Mouse (Mus musculus) myocyte (in vitro differentiated cells): ENCODE measurements at regions not wholly inside any gene's neighbourhood (a gene's known extent, or its start where the extent isn't known, plus 50 kb on each side); places are given as distances from the start of the nearest gene placed in this dataset.

Experiments used
- H3K27me3 ChIP-seq: one replicate; pipeline ENCODE4 v1.6.1; 2011; ENCODE audit not compliant: control insufficient read depth, insufficient read depth, insufficient read length
- H3K36me3 ChIP-seq: one replicate; pipeline ENCODE4 v1.6.1; 2011; ENCODE audit not compliant: control insufficient read depth, insufficient read depth
- H3K4me2 ChIP-seq: one replicate; pipeline ENCODE4 v1.6.1; 2011; ENCODE audit warnings: low read depth, control low read depth
- H3K4me3 ChIP-seq: one replicate; pipeline ENCODE4 v1.5.1; 2011; ENCODE audit warnings: mild to moderate bottlenecking, control low read depth, moderate library complexity
- H3K79me2 ChIP-seq: one replicate; pipeline ENCODE4 v1.6.1; 2011; ENCODE audit not compliant: control insufficient read depth, insufficient read depth
- H3ac ChIP-seq: one replicate; pipeline ENCODE4 v1.6.1; 2011; ENCODE audit not compliant: control insufficient read depth, insufficient read length
- CEBPB ChIP-seq: IDR thresholded peaks from 2 replicates; pipeline ENCODE4 v1.6.1; 2011; ENCODE audit warnings: mild to moderate bottlenecking, moderate library complexity; ENCODE audit not compliant: poor library complexity, insufficient read depth, severe bottlenecking
- E2F4 ChIP-seq: IDR thresholded peaks from one replicate; pipeline ENCODE4 v1.6.1; 2011; ENCODE audit warnings: mild to moderate bottlenecking, control low read depth, moderate library complexity; ENCODE audit not compliant: insufficient read depth
- MAX ChIP-seq: IDR thresholded peaks from one replicate; pipeline ENCODE4 v1.6.1; 2011; ENCODE audit warnings: low read depth, mild to moderate bottlenecking, control low read depth
- MYOD1 ChIP-seq, 3 experiments: IDR thresholded peaks; one replicate each; pipeline ENCODE4 v1.6.1; 2011; ENCODE audit warnings: control low read depth in 2 of 3, low read depth in 2 of 3, mild to moderate bottlenecking in 2 of 3, moderate library complexity in 1 of 3; ENCODE audit not compliant: insufficient read length in 2 of 3, control insufficient read depth in 1 of 3
- MYOG ChIP-seq, 3 experiments: IDR thresholded peaks; one replicate each; pipeline ENCODE4 v1.6.1; 2011; ENCODE audit warnings: control low read depth in 2 of 3, low read depth in 2 of 3, mild to moderate bottlenecking in 2 of 3; ENCODE audit not compliant: insufficient read length in 2 of 3, control insufficient read depth in 1 of 3, insufficient read depth in 1 of 3
- POLR2A ChIP-seq: IDR thresholded peaks from one replicate; pipeline ENCODE4 v1.6.1; 2011; ENCODE audit warnings: low read depth, mild to moderate bottlenecking, control low read depth, moderate library complexity; ENCODE audit not compliant: insufficient read length
- POLR2AphosphoS2 ChIP-seq: IDR thresholded peaks from one replicate; pipeline ENCODE4 v1.6.1; 2011; ENCODE audit warnings: low read depth, control low read depth; ENCODE audit not compliant: insufficient read length
- REST ChIP-seq: IDR thresholded peaks from one replicate; pipeline ENCODE4 v1.6.1; 2011; ENCODE audit warnings: mild to moderate bottlenecking, control low read depth, moderate library complexity; ENCODE audit not compliant: insufficient read depth, insufficient read length
- SRF ChIP-seq: IDR thresholded peaks from one replicate; pipeline ENCODE4 v1.6.1; 2011; ENCODE audit warnings: low read depth; ENCODE audit not compliant: control insufficient read depth, insufficient read length
- TCF12 ChIP-seq: IDR thresholded peaks from one replicate; pipeline ENCODE4 v1.6.1; 2011; ENCODE audit warnings: mild to moderate bottlenecking, control low read depth; ENCODE audit not compliant: poor library complexity, insufficient read depth, severe bottlenecking
- TCF3 ChIP-seq: IDR thresholded peaks from one replicate; pipeline ENCODE4 v1.6.1; 2011; ENCODE audit warnings: low read depth, control low read depth; ENCODE audit not compliant: insufficient read length
- USF1 ChIP-seq: IDR thresholded peaks from one replicate; pipeline ENCODE4 v1.6.1; 2011; ENCODE audit warnings: low read depth, mild to moderate bottlenecking, control low read depth, moderate library complexity

- Histone ChIP-seq H3K27me3 (no peaks in the 10 kb centered on the region), H3K4me2 (no peak overlapping the region), H3K79me2 (no peaks in the 10 kb centered on the region), H3K36me3 (no peaks in the 10 kb centered on the region), H3ac (no peak overlapping the region), H3K4me3 (no peak overlapping the region)
- TF ChIP-seq REST (no peak), E2F4 (no peak), MYOG (IDR thresholded peaks at IDR 0.05; ENCODE audit: control insufficient read depth in 1 of 3, insufficient read depth in 1 of 3, insufficient read length in 2 of 3, low read depth in 2 of 3) (no peak), CEBPB (no peak), SRF (no peak), TCF12 (no peak), TCF3 (no peak), USF1 (no peak), MYOD1 (IDR thresholded peaks at IDR 0.05; ENCODE audit: control insufficient read depth in 1 of 3, insufficient read length in 2 of 3, low read depth in 2 of 3) (no peak), MAX (no peak), POLR2A (no peak), POLR2AphosphoS2 (no peak)
Measured at GRCm38 (mm10) chr11:24515568-24515967, 437.7 kb downstream of the Bcl11a start.

GRCm38 (mm10) chr11:24535462-24535861 is 457.6 kb downstream of the Bcl11a start:
- Histone ChIP-seq H3K36me3 (no peaks in the 10 kb centered on the region), H3K27me3 (no peaks in the 10 kb centered on the region), H3K4me2 (no peak overlapping the region), H3K79me2 (no peaks in the 10 kb centered on the region), H3ac (no peak overlapping the region), H3K4me3 (no peak overlapping the region)
- TF ChIP-seq MAX (no peak), REST (no peak), TCF3 (no peak), MYOG (IDR thresholded peaks at IDR 0.05; ENCODE audit: control insufficient read depth in 1 of 3, insufficient read depth in 1 of 3, insufficient read length in 2 of 3, low read depth in 2 of 3) (no peak), SRF (no peak), USF1 (no peak), MYOD1 (IDR thresholded peaks at IDR 0.05; ENCODE audit: control insufficient read depth in 1 of 3, insufficient read length in 2 of 3, low read depth in 2 of 3) (no peak), TCF12 (no peak), CEBPB (no peak), E2F4 (no peak), POLR2AphosphoS2 (no peak), POLR2A (no peak)

- Histone ChIP-seq H3K4me2 (no peak overlapping the region), H3K79me2 (no peaks in the 10 kb centered on the region), H3ac (no peak overlapping the region), H3K4me3 (no peak overlapping the region), H3K27me3 (no peaks in the 10 kb centered on the region), H3K36me3 (no peaks in the 10 kb centered on the region)
- TF ChIP-seq SRF (no peak), MYOG (IDR thresholded peaks at IDR 0.05; ENCODE audit: control insufficient read depth in 1 of 3, insufficient read depth in 1 of 3, insufficient read length in 2 of 3, low read depth in 2 of 3) (no peak), MYOD1 (IDR thresholded peaks at IDR 0.05; ENCODE audit: control insufficient read depth in 1 of 3, insufficient read length in 2 of 3, low read depth in 2 of 3) (no peak), TCF12 (no peak), CEBPB (no peak)
Measured at GRCm38 (mm10) chr11:24537721-24538120, 459.9 kb downstream of the Bcl11a start.

- TF ChIP-seq MYOG (IDR thresholded peaks at IDR 0.05; ENCODE audit: control insufficient read depth in 1 of 3, insufficient read depth in 1 of 3, insufficient read length in 2 of 3, low read depth in 2 of 3) (no peak), POLR2AphosphoS2 (no peak), MAX (no peak), USF1 (no peak), MYOD1 (IDR thresholded peaks at IDR 0.05; ENCODE audit: control insufficient read depth in 1 of 3, insufficient read length in 2 of 3, low read depth in 2 of 3) (no peak), E2F4 (no peak), POLR2A (no peak), CEBPB (no peak), SRF (no peak), TCF12 (no peak), TCF3 (no peak), REST (no peak)
- Histone ChIP-seq H3K79me2 (no peaks in the 10 kb centered on the region), H3K36me3 (no peaks in the 10 kb centered on the region), H3ac (no peak overlapping the region), H3K27me3 (no peaks in the 10 kb centered on the region), H3K4me2 (no peak overlapping the region), H3K4me3 (no peak overlapping the region)
Measured at GRCm38 (mm10) chr11:24569655-24570054, 491.8 kb downstream of the Bcl11a start.
